Mouse (Mus musculus): ENCODE data around the gene Otulin. TPM values are rescaled to one million over a fixed set of nuclear protein-coding genes. Genes with fewer than 3 reads are reported as not detected.

Gene Otulin
- polyA plus RNA-seq, 1 experiment, result 23.7 TPM

DNA sequence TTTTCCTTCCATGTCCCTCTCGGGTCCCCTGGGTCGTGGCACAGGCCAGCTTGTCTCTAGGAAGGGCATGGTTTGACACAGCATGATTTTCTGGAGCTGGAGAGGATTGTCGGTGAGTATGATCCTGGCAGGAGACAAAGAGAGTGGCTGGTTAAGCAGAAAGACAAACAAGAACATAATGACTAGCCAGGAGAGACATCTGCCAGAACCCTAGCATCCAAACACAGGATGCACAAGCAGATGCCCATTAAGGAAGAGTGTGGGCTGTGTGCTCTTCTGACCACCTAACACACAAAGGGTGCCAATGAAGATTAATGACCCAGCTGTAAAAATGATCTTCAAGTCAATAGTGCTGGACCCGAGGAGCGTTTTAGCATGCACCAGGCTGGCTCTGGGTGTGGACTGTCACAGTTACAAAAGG, 134.5 kb downstream of the Otulin start:
- DNase-seq, result no peak
- Histone ChIP-seq H3K4me3 (replicated peaks; ENCODE audit: extremely low read depth, low read depth, low read length) (no peak overlapping the region), H3K4me1 (ENCODE audit: control insufficient read depth, insufficient read depth, low read length) (no peaks in the 10 kb centered on the region; the same call in 1 of the 2 replicates)
- no peak for TF ChIP-seq POLR2A (IDR thresholded peaks at IDR 0.05; ENCODE audit: borderline replicate concordance, extremely low read depth, low read depth, low read length)
- TF ChIP-seq CTCF (IDR thresholded peaks at IDR 0.05; ENCODE audit: insufficient read depth, low read length), result no peak
- WGBS, result 46% methylated on average over 5 of the region's 5 CpGs

DNA sequence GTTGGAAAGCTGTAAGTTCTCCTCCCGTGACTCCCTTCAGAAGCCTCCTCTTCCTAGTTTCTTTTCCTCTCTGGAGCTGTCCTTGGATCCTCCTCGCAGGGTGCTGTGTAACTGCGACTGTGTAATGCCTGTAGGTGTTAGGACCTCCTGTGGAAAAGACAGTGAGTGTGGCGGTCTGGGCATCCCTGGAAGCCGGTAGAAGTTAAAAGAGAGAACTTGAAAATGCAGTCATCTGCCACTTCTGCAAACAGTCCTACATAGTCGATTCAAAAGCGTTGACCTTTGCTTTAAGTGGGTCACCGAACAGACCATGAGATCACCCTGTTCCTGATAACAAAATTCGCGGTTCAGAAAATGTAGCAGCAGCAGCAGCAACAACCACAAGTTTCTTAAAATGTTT, 137.0 kb downstream of the Otulin start:
- TF ChIP-seq POLR2A (IDR thresholded peaks at IDR 0.05; ENCODE audit: borderline replicate concordance, extremely low read depth, low read depth, low read length) (no peak), CTCF (IDR thresholded peaks at IDR 0.05; ENCODE audit: insufficient read depth, low read length) (no peak)

DNA sequence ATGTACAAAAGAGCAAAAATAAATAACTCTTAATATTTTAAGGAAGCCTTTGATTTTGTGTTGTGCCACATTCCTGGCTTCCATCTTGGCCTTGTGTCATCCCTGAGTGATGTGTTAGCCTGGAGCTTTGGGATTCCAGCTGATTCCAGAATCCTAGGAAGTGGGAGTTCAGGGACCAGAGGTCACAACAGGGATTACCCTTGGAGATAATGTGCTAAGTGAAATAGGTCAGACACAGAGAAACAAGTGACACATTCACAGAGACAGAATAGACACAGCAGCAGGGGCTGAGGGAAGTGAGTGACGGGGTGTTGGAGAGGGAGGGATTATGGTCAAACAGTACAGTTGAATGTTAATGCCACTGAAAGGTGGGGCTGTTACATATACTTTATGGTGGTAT, 137.8 kb downstream of the Otulin start:
- no peak for DNase-seq
- 89% methylated on average over 1 of the region's 1 CpGs for WGBS
- TF ChIP-seq POLR2A (IDR thresholded peaks at IDR 0.05; ENCODE audit: borderline replicate concordance, extremely low read depth, low read depth, low read length), result no peak
- no peak for TF ChIP-seq CTCF (IDR thresholded peaks at IDR 0.05; ENCODE audit: insufficient read depth, low read length)
- no peaks in the 10 kb centered on the region; the same call in 1 of the 2 replicates for H3K4me1 ChIP-seq (ENCODE audit: control insufficient read depth, insufficient read depth, low read length)
- no peak overlapping the region for H3K4me3 ChIP-seq (replicated peaks; ENCODE audit: extremely low read depth, low read depth, low read length)

More for the DNA sequence above, 137.0 kb downstream of the Otulin start:
- DNase-seq, result no peak
- 47% methylated on average over 10 of the region's 10 CpGs for WGBS
- H3K4me1 ChIP-seq (ENCODE audit: control insufficient read depth, insufficient read depth, low read length), result no peaks in the 10 kb centered on the region; the same call in 1 of the 2 replicates
- no peak overlapping the region for H3K4me3 ChIP-seq (replicated peaks; ENCODE audit: extremely low read depth, low read depth, low read length)

Other genes with a start within 250 kb of the Otulin start
- 13.6 and 26.4 TPM in 2 replicates for gene Ank, start 164.0 kb downstream of the Otulin start, polyA plus RNA-seq (2012; rRNA removed)
- 7.5 and 9.9 TPM in 2 replicates for gene Otulinl, start 50.9 kb upstream of the Otulin start, polyA plus RNA-seq (2012; rRNA removed)

Measured in lung, adult 2 months (tissue).